Mouse (Mus musculus) ES-E14 (cell line): Measurements from ENCODE around the gene Ccdc84. TPM values are rescaled to one million over a fixed set of nuclear protein-coding genes. Genes with fewer than 3 reads are reported as not detected.
"Not testable (repeated sequence)": the region's sequence is repeated elsewhere in the genome, so short reads cannot be mapped to it uniquely, and the experiment has no call there.

Source experiments
- DNase-seq: peaks from one replicate; pipeline ENCODE4 v3.0.0-alpha.2; 2013; ENCODE audit warnings: low read depth, low spot score
- H3K27ac ChIP-seq: 2 replicates; pipeline ENCODE4 v1.5.1; 2012; ENCODE audit warnings: low read depth, mild to moderate bottlenecking, low read length, moderate library complexity, mixed read lengths; ENCODE audit not compliant: poor library complexity, insufficient read depth, severe bottlenecking
- H3K36me3 ChIP-seq: 2 replicates; pipeline ENCODE4 v1.6.1; 2012; ENCODE audit warnings: mild to moderate bottlenecking, low read length, moderate library complexity, mixed read lengths; ENCODE audit not compliant: control insufficient read depth, poor library complexity, insufficient read depth, severe bottlenecking
- H3K4me1 ChIP-seq, 2 experiments: fragments of 150-350 bp in 1 of 2; sonication (generic) in 1 of 2; 2 replicates each; pipeline ENCODE4 v1.6.1; 2012; ENCODE audit warnings: low read length in 2 of 2, mild to moderate bottlenecking in 1 of 2, mixed read lengths in 1 of 2; ENCODE audit not compliant: control insufficient read depth in 2 of 2, insufficient read depth in 2 of 2, poor library complexity in 1 of 2
- H3K4me3 ChIP-seq, 2 experiments: fragments of 150-350 bp in 1 of 2; sonication (generic) in 1 of 2; 2 replicates each; pipeline ENCODE4 v1.5.1; 2012; ENCODE audit warnings: low read length in 2 of 2, low read depth in 1 of 2, mild to moderate bottlenecking in 1 of 2, mixed read lengths in 1 of 2; ENCODE audit not compliant: insufficient read depth in 1 of 2, poor library complexity in 1 of 2, severe bottlenecking in 1 of 2
- H3K9ac ChIP-seq: 2 replicates; pipeline ENCODE4 v1.6.1; 2012; ENCODE audit warnings: low read depth, mild to moderate bottlenecking, low read length, mixed read lengths; ENCODE audit not compliant: poor library complexity, insufficient read depth, severe bottlenecking
- H3K9me3 ChIP-seq: fragments of 150-350 bp; sonication (generic); 2 replicates; pipeline ENCODE4 v1.6.1; 2012; ENCODE audit warnings: low read depth, mild to moderate bottlenecking, low read length; ENCODE audit not compliant: control insufficient read depth, insufficient read depth
- CHD2 ChIP-seq: IDR thresholded peaks from 2 replicates; pipeline ENCODE4 v1.6.1; 2014; ENCODE audit warnings: mild to moderate bottlenecking, low read depth, low read length, inconsistent platforms
- HCFC1 ChIP-seq: IDR thresholded peaks from 2 replicates; pipeline ENCODE4 v1.6.1; 2012; ENCODE audit warnings: low read length, inconsistent platforms, borderline replicate concordance; ENCODE audit not compliant: insufficient read depth
- MAFK ChIP-seq: IDR thresholded peaks from 2 replicates; pipeline ENCODE4 v1.6.1; 2014; ENCODE audit warnings: mild to moderate bottlenecking, low read depth, low read length, inconsistent platforms; ENCODE audit not compliant: insufficient read depth
- ZC3H11A ChIP-seq: IDR thresholded peaks from 2 replicates; pipeline ENCODE4 v1.6.1; 2012; ENCODE audit warnings: low read depth, mild to moderate bottlenecking, inconsistent platforms, low read length, borderline replicate concordance
- ZNF384 ChIP-seq: IDR thresholded peaks from 2 replicates; pipeline ENCODE4 v1.6.1; 2012; ENCODE audit warnings: low read depth, low read length, inconsistent platforms
- in situ Hi-C, 2 experiments: fragments of 600-800 bp; cut with MboI; formaldehyde crosslinking; loops; one replicate each; pipeline ENCODE4 v1.15.1; 2025; ENCODE audit warnings: low sequenced_read_pairs in 2 of 2, inconsistent platforms in 1 of 2; ENCODE audit not compliant: unreplicated experiment in 2 of 2
- total RNA-seq: library from RNA; depleted of rRNA; stranded (reverse); fragments of 300-350 nt; gene quantifications from 2 replicates; pipeline ENCODE4 v1.2.3, GENCODE M21; 2012; rRNA removed

Ccdc84 gene
- total RNA-seq, 1 experiment: 38.3 TPM

- in situ Hi-C loops: no loop called here
- no peak overlapping the region for H3K27ac ChIP-seq
- H3K9me3 ChIP-seq: no peaks in the 10 kb centered on the region
- TF ChIP-seq HCFC1 (no peak), ZC3H11A (no peak), CHD2 (no peak), ZNF384 (no peak), MAFK (no peak)
- no peak overlapping the region for H3K9ac ChIP-seq
- no peak overlapping the region for H3K4me3 ChIP-seq
- no peak for DNase-seq
- no peaks in the 10 kb centered on the region for H3K36me3 ChIP-seq
- peaks cover 0 to 7% of the 10 kb centered on the region in 2 experiments; a peak in 1 of 4 replicates for H3K4me1 ChIP-seq
Measured at GRCm38 (mm10) chr9:44373386-44373785, 45.0 kb downstream of the Ccdc84 start.

- no peaks in the 10 kb centered on the region for H3K9me3 ChIP-seq
- H3K9ac ChIP-seq: no peak overlapping the region
- H3K27ac ChIP-seq: no peak overlapping the region
- H3K4me3 ChIP-seq: no peak overlapping the region
- peak; percentile 66 for DNase-seq
- H3K36me3 ChIP-seq: 0 out of 2 replicates have a peak, but pooled peaks cover 1% of the 10 kb centered on the region
- no peaks in the 10 kb centered on the region; a peak in 1 of 4 replicates for H3K4me1 ChIP-seq
- TF ChIP-seq ZNF384 (no peak), ZC3H11A (peak; percentile 29; the same call in 1 of the 2 replicates), CHD2 (no peak), HCFC1 (no peak), MAFK (no peak)
- in situ Hi-C loops: no loop called here
Measured at GRCm38 (mm10) chr9:44364480-44364879, 53.9 kb downstream of the Ccdc84 start.

GRCm38 (mm10) chr9:44361931-44362330 lies 56.4 kb downstream of the Ccdc84 start:
- DNase-seq, H3K9ac ChIP-seq, in situ Hi-C loops, H3K9me3 ChIP-seq, H3K4me1 ChIP-seq, H3K27ac ChIP-seq: not testable (repeated sequence)
- Histone ChIP-seq H3K4me3 (peak overlapping the region in 1 of 2 experiments; percentile 47; a peak in 2 of 4 replicates), H3K36me3 (peaks cover 12% of the 10 kb centered on the region)

- TF ChIP-seq HCFC1: peak; percentile 84
- no peak for TF ChIP-seq ZC3H11A
- TF ChIP-seq CHD2: no peak
- no peak for TF ChIP-seq MAFK
- TF ChIP-seq ZNF384: no peak
- DNase-seq: peak; percentile 96
- H3K4me3 ChIP-seq: peak within 1 kb of the TSS; percentile 84 to 98
- H3K36me3 ChIP-seq: peaks cover 17% of the 10 kb centered on the region
- H3K27ac ChIP-seq: peak within 1 kb of the TSS; percentile 46; the same call in 1 of the 2 replicates
- peak within 1 kb of the TSS; percentile 95 for H3K9ac ChIP-seq
- no peaks in the 10 kb centered on the region for H3K9me3 ChIP-seq
- in situ Hi-C loops: no loop called here
- no peaks in the 10 kb centered on the region; a peak in 1 of 4 replicates for H3K4me1 ChIP-seq
Measured at GRCm38 (mm10) chr9:44361190-44361917, 57.0 kb downstream of the Ccdc84 start, which contains the start of gene Vps11. TSS of gene Vps11 (minus strand) at chr9:44361670.

Other genes with a start within 250 kb of the Ccdc84 start
- 17.3 and 20.0 TPM in 2 replicates for gene Cbl, start 184.5 kb downstream of the Ccdc84 start, total RNA-seq
- not detected in 2 replicates for gene Ccdc153, start 177.9 kb downstream of the Ccdc84 start, total RNA-seq
- gene Pdzd3, start 167.1 kb downstream of the Ccdc84 start, total RNA-seq: 0.32 and 1.1 TPM in 2 replicates
- 0.63 and 1.1 TPM in 2 replicates for gene Nlrx1, start 150.0 kb downstream of the Ccdc84 start, total RNA-seq
- gene Abcg4, start 130.0 kb downstream of the Ccdc84 start, total RNA-seq: 0.45 and 0.53 TPM in 2 replicates
- 29.1 and 38.3 TPM in 2 replicates for gene Hinfp, start 112.9 kb downstream of the Ccdc84 start, total RNA-seq
- gene C2cd2l, start 98.3 kb downstream of the Ccdc84 start, total RNA-seq: 9.0 and 13.9 TPM in 2 replicates
- 16.3 and 17.9 TPM in 2 replicates for gene Dpagt1, start 92.5 kb downstream of the Ccdc84 start, total RNA-seq
- 967 and 1,137 TPM in 2 replicates for gene H2afx, start 83.9 kb downstream of the Ccdc84 start, total RNA-seq
- gene Hmbs, start 74.3 kb downstream of the Ccdc84 start, total RNA-seq: 69.9 and 71.3 TPM in 2 replicates
- gene Vps11, start 56.9 kb downstream of the Ccdc84 start, total RNA-seq: 35.0 and 35.8 TPM in 2 replicates
- 246 and 320 TPM in 2 replicates for gene Hyou1, start 39.1 kb downstream of the Ccdc84 start, total RNA-seq
- 9.8 and 10.0 TPM in 2 replicates for gene Slc37a4, start 21.7 kb downstream of the Ccdc84 start, total RNA-seq
- gene Rps25, start 11.4 kb downstream of the Ccdc84 start, total RNA-seq: 1,792 and 2,115 TPM in 2 replicates
- 88.2 and 95.1 TPM in 2 replicates for gene Trappc4, start 11.0 kb downstream of the Ccdc84 start, total RNA-seq
- gene Foxr1, start 22.6 kb upstream of the Ccdc84 start, total RNA-seq: 0.79 and 1.9 TPM in 2 replicates
- gene Upk2, start 36.4 kb upstream of the Ccdc84 start, total RNA-seq: 0.31 and 1.1 TPM in 2 replicates
- gene Bcl9l, start 64.3 kb upstream of the Ccdc84 start, total RNA-seq: 4.9 and 6.7 TPM in 2 replicates
- gene Cxcr5, start 143.3 kb upstream of the Ccdc84 start, total RNA-seq: 0.21 and 0.31 TPM in 2 replicates
- gene Ddx6, start 186.3 kb upstream of the Ccdc84 start, total RNA-seq: 34.9 and 52.7 TPM in 2 replicates